Mouse (Mus musculus) MN1 (cell line): ENCODE results near the gene Fads1.
"Not testable (repeated sequence)": the region's sequence is repeated elsewhere in the genome, so short reads cannot be mapped to it uniquely, and the experiment has no call there.

Experiments used
- DNase-seq: peaks from one replicate; pipeline ENCODE4 v3.0.0-alpha.2; 2016; ENCODE audit warnings: low spot score

The Fads1 gene

GRCm38 (mm10) chr19:10182670-10183298 is at the start of gene Fads1:
TSS of gene Fads1 (plus strand) at chr19:10182888.
- peak; percentile 95 for DNase-seq

GRCm38 (mm10) chr19:10134692-10135091 is 48.0 kb upstream of the Fads1 start:
- peak; percentile 27 for DNase-seq

GRCm38 (mm10) chr19:10137423-10137822 is 45.3 kb upstream of the Fads1 start:
- DNase-seq, result peak; percentile 17

GRCm38 (mm10) chr19:10139736-10140135 is 43.0 kb upstream of the Fads1 start:
- DNase-seq, result no peak

GRCm38 (mm10) chr19:10143667-10144066 is 39.0 kb upstream of the Fads1 start:
- DNase-seq, result no peak

GRCm38 (mm10) chr19:10144464-10144863 is 38.2 kb upstream of the Fads1 start:
- no peak for DNase-seq

- DNase-seq, result no peak
Observed at GRCm38 (mm10) chr19:10148555-10148954, 34.1 kb upstream of the Fads1 start.

- DNase-seq, result no peak
Observed at GRCm38 (mm10) chr19:10149189-10149588, 33.5 kb upstream of the Fads1 start.

GRCm38 (mm10) chr19:10157725-10158124 is 25.0 kb upstream of the Fads1 start:
- no peak for DNase-seq

- no peak for DNase-seq
Observed at GRCm38 (mm10) chr19:10163896-10164295, 18.8 kb upstream of the Fads1 start.

GRCm38 (mm10) chr19:10165928-10166327 is 16.8 kb upstream of the Fads1 start:
- DNase-seq, result not testable (repeated sequence)

GRCm38 (mm10) chr19:10167112-10167511 is 15.6 kb upstream of the Fads1 start:
- DNase-seq, result peak; percentile 14

- DNase-seq, result no peak
Observed at GRCm38 (mm10) chr19:10167951-10168350, 14.7 kb upstream of the Fads1 start.

- DNase-seq, result no peak
Observed at GRCm38 (mm10) chr19:10168441-10168840, 14.2 kb upstream of the Fads1 start.

GRCm38 (mm10) chr19:10169179-10169578 is 13.5 kb upstream of the Fads1 start:
- DNase-seq, result no peak

GRCm38 (mm10) chr19:10169692-10170330 is 12.9 kb upstream of the Fads1 start:
- not testable (repeated sequence) for DNase-seq

GRCm38 (mm10) chr19:10170466-10170865 is 12.2 kb upstream of the Fads1 start:
- no peak for DNase-seq

- no peak for DNase-seq
Observed at GRCm38 (mm10) chr19:10171359-10171758, 11.3 kb upstream of the Fads1 start.

- no peak for DNase-seq
Observed at GRCm38 (mm10) chr19:10171846-10172245, 10.8 kb upstream of the Fads1 start.

GRCm38 (mm10) chr19:10173116-10173718 is 9.5 kb upstream of the Fads1 start:
- no peak for DNase-seq

- no peak for DNase-seq
Observed at GRCm38 (mm10) chr19:10173844-10174539, 8.7 kb upstream of the Fads1 start.

GRCm38 (mm10) chr19:10174956-10175355 is 7.7 kb upstream of the Fads1 start:
- DNase-seq, result no peak

GRCm38 (mm10) chr19:10176477-10176876 is 6.2 kb upstream of the Fads1 start:
- no peak for DNase-seq
